Mouse (Mus musculus) heart, adult 18-20 months (tissue): ENCODE results near the gene Fbf1. TPM values are rescaled to one million over a fixed set of nuclear protein-coding genes. Genes with fewer than 3 reads are reported as not detected.

Source experiments
- total RNA-seq, 2 experiments: library from RNA; stranded (reverse); gene quantifications; 2 replicates each; pipeline ENCODE4 v1.2.3; 2021

Fbf1 gene
- total RNA-seq, 2 experiments from 2014 or later: 13.5 to 18.1 TPM

Other genes with a start within 250 kb of the Fbf1 start
- 10 to 100 TPM; 19.0 to 19.9 TPM for gene Sap30bp, start 234.9 kb downstream of the Fbf1 start, total RNA-seq
- gene Recql5, start 234.7 kb downstream of the Fbf1 start, total RNA-seq: 1 to 10 TPM; 7.5 to 7.8 TPM
- gene Itgb4, start 193.5 kb downstream of the Fbf1 start, total RNA-seq: 1 to 10 TPM; 1.9 to 3.7 TPM
- gene Galk1, start 155.4 kb downstream of the Fbf1 start, total RNA-seq: 10 to 100 TPM; 14.1 to 15.0 TPM
- gene H3f3b, start 140.2 kb downstream of the Fbf1 start, total RNA-seq: 100 to 1,000 TPM in 1 of 2 experiments, 10 to 100 TPM in 1; 98.0 to 107 TPM
- 1 to 10 TPM; 5.2 to 7.8 TPM for gene Unk, start 137.8 kb downstream of the Fbf1 start, total RNA-seq
- 1 to 10 TPM in 1 of 2 experiments, under 1 TPM in 1; 0.42 to 2.0 TPM for gene Unc13d, start 90.2 kb downstream of the Fbf1 start, total RNA-seq
- 100 to 1,000 TPM in 1 of 2 experiments, 10 to 100 TPM in 1; 93.3 to 109 TPM for gene Wbp2, start 81.2 kb downstream of the Fbf1 start, total RNA-seq
- 10 to 100 TPM; 24.7 to 27.6 TPM for gene Trim47, start 41.0 kb downstream of the Fbf1 start, total RNA-seq
- 10 to 100 TPM in 1 of 2 experiments, 1 to 10 TPM in 1; 9.6 to 10.5 TPM for gene Trim65, start 37.0 kb downstream of the Fbf1 start, total RNA-seq
- 10 to 100 TPM; 56.8 to 66.1 TPM for gene Mrpl38, start 29.3 kb downstream of the Fbf1 start, total RNA-seq
- 10 to 100 TPM; 14.1 to 17.4 TPM for gene Ten1, start 30.7 kb upstream of the Fbf1 start, total RNA-seq
- gene Acox1, start 30.9 kb upstream of the Fbf1 start, total RNA-seq: 100 to 1,000 TPM; 171 to 200 TPM
- under 1 TPM; 0.15 to 0.46 TPM for gene Evpl, start 69.9 kb upstream of the Fbf1 start, total RNA-seq
- 10 to 100 TPM; 59.0 to 67.2 TPM for gene Srp68, start 106.1 kb upstream of the Fbf1 start, total RNA-seq
- not detected for gene Galr2, start 112.8 kb upstream of the Fbf1 start, total RNA-seq
- gene Exoc7, start 139.1 kb upstream of the Fbf1 start, total RNA-seq: 10 to 100 TPM; 50.2 to 55.4 TPM
- gene Foxj1, start 167.2 kb upstream of the Fbf1 start, total RNA-seq: 1 to 10 TPM in 1 of 2 experiments, not detected in 1; 2.2 TPM
- gene Rnf157, start 244.9 kb upstream of the Fbf1 start, total RNA-seq: 1 to 10 TPM; 5.8 to 7.2 TPM